Mouse (Mus musculus) spleen, adult 2 months (tissue): ENCODE measurements around the gene Alg11.

Experiments used
- CTCF ChIP-seq: fragments of 200-500 bp; IDR thresholded peaks from 2 replicates; pipeline ENCODE4 v1.5.1; 2011; ENCODE audit warnings: mild to moderate bottlenecking, inconsistent platforms; ENCODE audit not compliant: insufficient read depth, insufficient read length, insufficient replicate concordance; ENCODE audit errors: extremely low read depth
- POLR2A ChIP-seq: fragments of 200-500 bp; IDR thresholded peaks from 2 replicates; pipeline ENCODE4 v1.6.1; 2011; ENCODE audit warnings: low read depth, low read length, inconsistent platforms

GRCm38 (mm10) chr8:22013034-22013707 lies 47.4 kb upstream of the Alg11 start:
- TF ChIP-seq CTCF (no peak), POLR2A (no peak)
